Mouse (Mus musculus): ENCODE data around the gene Map3k21. TPM values are rescaled to one million over a fixed set of nuclear protein-coding genes. Genes with fewer than 3 reads are reported as not detected.

Gene Map3k21
- polyA plus RNA-seq (2012; rRNA removed), result 9.9 and 17.1 TPM in 2 replicates

DNA sequence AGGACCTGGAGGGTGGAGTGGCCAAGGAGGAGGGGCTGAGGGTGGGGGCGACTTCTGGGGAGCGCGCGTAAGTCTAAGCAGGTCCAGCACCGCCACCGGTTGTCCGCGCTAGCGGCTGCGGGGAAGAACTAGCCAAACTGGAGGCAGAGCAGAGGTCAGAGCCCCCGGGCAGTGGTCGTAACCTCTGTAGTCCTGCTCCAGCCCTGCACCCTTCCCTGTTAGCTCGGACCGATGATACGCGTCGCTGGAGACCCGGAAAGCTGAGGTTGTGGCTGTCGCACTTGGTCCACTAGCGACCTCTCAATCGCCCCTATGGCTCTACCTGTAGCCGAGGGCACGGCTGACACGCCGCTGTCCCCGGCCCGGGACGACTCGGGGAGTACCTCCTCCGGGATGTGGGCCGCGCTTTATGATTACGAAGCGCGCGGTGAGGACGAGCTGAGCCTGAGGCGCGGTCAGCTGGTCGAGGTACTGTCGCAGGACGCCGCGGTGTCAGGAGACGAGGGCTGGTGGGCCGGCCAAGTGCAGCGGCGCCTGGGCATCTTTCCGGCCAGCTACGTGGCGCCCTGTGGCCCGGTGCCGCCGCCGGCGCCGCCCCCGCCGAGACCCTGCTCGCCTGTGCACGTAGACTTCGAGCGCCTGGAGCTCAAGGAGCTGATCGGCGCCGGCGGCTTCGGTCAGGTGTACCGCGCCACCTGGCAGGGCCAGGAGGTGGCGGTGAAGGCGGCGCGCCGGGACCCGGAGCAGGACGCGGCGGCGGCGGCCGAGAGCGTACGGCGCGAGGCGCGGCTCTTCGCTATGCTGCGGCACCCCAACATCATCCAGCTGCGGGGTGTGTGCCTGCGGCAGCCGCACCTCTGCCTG lies at the start of gene Map3k21:
TSS of gene Map3k21 (plus strand) at position 86 of the 864 bp plus-strand sequence.
- 1% methylated on average over 93 of the region's 93 CpGs for WGBS
- no peak for DNase-seq (ENCODE audit: low read depth, low spot score)

- WGBS, result 57% methylated on average over 12 of the region's 12 CpGs
- no peak for DNase-seq (ENCODE audit: low read depth, low spot score)
Observed at GRCm38 (mm10) chr8:125866125-125866524, 44.1 kb upstream of the Map3k21 start.

- no peak for DNase-seq (ENCODE audit: low read depth, low spot score)
- WGBS, result 68% methylated on average over 7 of the region's 7 CpGs
Observed at GRCm38 (mm10) chr8:125868552-125868951, 41.7 kb upstream of the Map3k21 start.

- 91% methylated on average over 3 of the region's 3 CpGs for WGBS
- DNase-seq (ENCODE audit: low read depth, low spot score), result no peak
Observed at GRCm38 (mm10) chr8:125869739-125870138, 40.5 kb upstream of the Map3k21 start.

- DNase-seq (ENCODE audit: low read depth, low spot score), result no peak
- WGBS, result 47% methylated on average over 6 of the region's 6 CpGs
Observed at GRCm38 (mm10) chr8:125870179-125870702, 40.0 kb upstream of the Map3k21 start.

- peak; percentile 11 for DNase-seq (ENCODE audit: low read depth, low spot score)
- 5% methylated on average over 7 of the region's 7 CpGs for WGBS
Observed at GRCm38 (mm10) chr8:125870821-125871321, 39.4 kb upstream of the Map3k21 start.

DNA sequence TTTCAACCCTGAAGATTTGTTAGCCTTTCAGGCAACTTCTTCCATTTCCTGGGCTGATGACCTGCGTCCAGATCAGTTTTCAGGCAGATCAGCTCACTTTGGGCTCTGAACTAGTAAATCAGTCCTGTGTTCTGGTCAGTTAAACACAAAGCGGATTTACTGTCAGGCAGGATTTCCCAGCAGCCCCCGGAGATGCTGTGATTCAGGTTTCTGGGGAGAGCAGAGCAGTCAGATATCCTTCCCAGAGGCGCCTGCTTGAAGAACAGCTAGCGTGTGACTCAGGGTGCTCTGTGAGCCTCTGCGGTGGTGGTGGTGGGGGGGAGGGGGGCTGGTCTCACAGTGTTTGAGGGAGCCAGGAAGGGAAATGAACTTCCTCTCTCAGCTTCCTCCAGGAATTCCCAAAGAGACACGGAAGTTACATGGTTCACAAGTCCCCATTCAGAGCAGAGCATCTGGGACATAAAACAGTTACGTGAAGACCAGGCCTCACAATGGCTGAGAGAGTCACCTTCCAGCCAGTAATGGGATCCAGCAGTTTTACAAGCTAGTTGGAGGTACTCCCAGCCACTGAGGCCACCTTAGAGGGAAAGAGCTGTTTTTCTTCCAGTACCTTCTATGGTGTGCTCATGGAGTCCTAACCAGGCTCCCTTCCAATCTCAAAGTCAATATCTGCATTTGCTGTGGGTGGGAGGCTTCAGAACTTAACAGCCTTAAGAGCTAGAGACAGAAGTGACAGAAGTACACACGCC lies 37.6 kb upstream of the Map3k21 start:
- 63% methylated on average over 9 of the region's 9 CpGs for WGBS
- no peak for DNase-seq (ENCODE audit: low read depth, low spot score)

- DNase-seq (ENCODE audit: low read depth, low spot score), result peak; percentile 27
- WGBS, result 22% methylated on average over 2 of the region's 2 CpGs
Observed at GRCm38 (mm10) chr8:125873250-125873534, 37.1 kb upstream of the Map3k21 start.

DNA sequence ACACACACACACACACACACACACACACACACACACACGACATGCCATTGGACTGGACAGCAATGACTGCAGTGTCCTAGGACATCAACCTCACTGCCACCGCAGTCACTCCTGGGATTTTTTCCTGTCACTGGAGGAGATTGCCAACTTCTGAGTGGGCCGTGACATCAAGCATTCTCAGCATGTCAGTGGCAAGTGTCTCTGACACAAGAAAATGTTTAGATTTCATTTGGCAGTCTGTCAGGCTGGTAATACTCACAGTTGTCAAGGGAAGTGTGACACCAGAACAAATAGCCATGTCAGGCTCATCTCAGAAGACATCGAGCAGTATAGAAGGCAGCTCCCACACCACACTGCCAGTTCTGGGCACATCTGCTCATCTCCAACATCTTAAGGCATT lies 29.8 kb upstream of the Map3k21 start:
- 86% methylated on average over 4 of the region's 4 CpGs for WGBS
- no peak for DNase-seq (ENCODE audit: low read depth, low spot score)

- DNase-seq (ENCODE audit: low read depth, low spot score), result no peak
Observed at GRCm38 (mm10) chr8:125887549-125887948, 22.7 kb upstream of the Map3k21 start.

GRCm38 (mm10) chr8:125889920-125890319 lies 20.3 kb upstream of the Map3k21 start:
- DNase-seq (ENCODE audit: low read depth, low spot score), result no peak
- WGBS, result 71% methylated on average over 3 of the region's 3 CpGs

More at GRCm38 (mm10) chr8:125887549-125887948, 22.7 kb upstream of the Map3k21 start:
- 41% methylated on average over 9 of the region's 9 CpGs for WGBS

GRCm38 (mm10) chr8:125897388-125897787 lies 12.9 kb upstream of the Map3k21 start:
- DNase-seq (ENCODE audit: low read depth, low spot score), result no peak
- WGBS, result 57% methylated on average over 11 of the region's 11 CpGs

- 7% methylated on average over 44 of the region's 44 CpGs for WGBS
- DNase-seq (ENCODE audit: low read depth, low spot score), result no peak
Observed at GRCm38 (mm10) chr8:125897868-125898788, 12.1 kb upstream of the Map3k21 start, which contains the start of gene Pcnx2. Gene Pcnx2, minus strand, starts transcription at chr8:125898317.

DNA sequence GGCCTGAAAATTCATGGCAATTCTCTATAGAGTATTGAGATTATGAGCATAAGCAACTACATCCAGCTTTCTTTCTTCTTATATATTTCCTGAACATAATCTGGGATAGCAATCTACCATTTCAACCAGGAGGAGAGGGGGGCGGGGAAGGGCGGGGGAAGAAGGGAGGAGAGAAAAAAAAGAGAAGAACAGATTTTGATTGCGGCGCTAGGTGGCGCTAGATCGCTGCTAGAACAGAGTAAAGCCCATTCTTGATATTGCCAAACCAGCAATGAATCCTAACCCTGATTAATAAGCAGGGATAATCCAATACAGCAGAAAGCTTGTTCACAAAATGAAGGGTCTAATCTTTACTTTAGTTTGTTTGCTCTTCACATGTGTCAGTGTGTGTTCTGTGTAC lies 11.4 kb upstream of the Map3k21 start:
- WGBS, result 0% methylated on average over 6 of the region's 6 CpGs

GRCm38 (mm10) chr8:125901167-125901566 lies 9.1 kb upstream of the Map3k21 start:
- no peak for DNase-seq (ENCODE audit: low read depth, low spot score)
- WGBS, result 27% methylated on average over 2 of the region's 2 CpGs

More for the DNA sequence above, 11.4 kb upstream of the Map3k21 start:
- no peak for DNase-seq (ENCODE audit: low read depth, low spot score)

- no peak for DNase-seq (ENCODE audit: low read depth, low spot score)
- WGBS, result 44% methylated on average over 3 of the region's 3 CpGs
Observed at GRCm38 (mm10) chr8:125902521-125902920, 7.7 kb upstream of the Map3k21 start.

DNA sequence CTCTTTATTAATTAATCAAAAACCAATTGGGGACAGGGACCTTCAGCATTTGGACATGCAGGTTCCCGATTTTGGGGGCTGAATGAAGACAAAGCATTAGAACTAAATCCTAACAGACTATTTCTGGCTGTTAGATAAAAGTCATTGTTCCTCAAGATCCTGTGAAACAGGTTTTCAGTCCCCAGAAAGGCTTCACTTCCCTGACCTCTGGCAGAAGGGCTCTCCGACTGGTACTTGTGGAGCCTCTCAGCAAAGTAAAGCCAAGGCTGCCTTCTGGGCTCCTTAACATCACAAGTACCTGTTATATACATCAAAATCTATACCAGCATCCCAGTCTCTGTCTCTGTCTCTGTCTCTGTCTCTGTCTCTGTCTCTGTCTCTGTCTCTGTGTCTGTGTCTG lies 4.9 kb upstream of the Map3k21 start:
- 56% methylated on average over 2 of the region's 2 CpGs for WGBS
- no peak for DNase-seq (ENCODE audit: low read depth, low spot score)

- 83% methylated on average over 2 of the region's 2 CpGs for WGBS
- no peak for DNase-seq (ENCODE audit: low read depth, low spot score)
Observed at GRCm38 (mm10) chr8:125907311-125907710, 2.9 kb upstream of the Map3k21 start.

- peak; percentile 97 for DNase-seq (ENCODE audit: low read depth, low spot score)
- WGBS, result 2% methylated on average over 30 of the region's 30 CpGs
Observed at GRCm38 (mm10) chr8:125909661-125910364, 437 bp upstream of the Map3k21 start.
